Mouse (Mus musculus) liver, embryonic 14.5 days (tissue): ENCODE results near the gene Fam57b.

Experiments
- CTCF ChIP-seq: IDR thresholded peaks from 2 replicates; pipeline ENCODE4 v1.5.1; 2016; ENCODE audit warnings: antibody characterized with exemption, low read depth, control low read depth
- EP300 ChIP-seq: IDR thresholded peaks from 2 replicates; pipeline ENCODE4 v1.6.1; 2016; ENCODE audit warnings: antibody characterized with exemption, low read depth

- no peak for TF ChIP-seq CTCF
- no peak for TF ChIP-seq EP300
Measured at GRCm38 (mm10) chr7:126833294-126833693, 35.8 kb downstream of the Fam57b start.
